Mouse (Mus musculus) bone marrow, adult 2 months (tissue): Measurements from ENCODE around the gene Gm9837. TPM values are rescaled to one million over a fixed set of nuclear protein-coding genes. Genes with fewer than 3 reads are reported as not detected.
A peak's percentile ranks its signal among the peaks of the same experiment; 100 is the strongest.

Experiments used
- H3K27ac ChIP-seq: fragments of 200-500 bp; 2 replicates; pipeline ENCODE4 v1.5.1; 2012; ENCODE audit warnings: low read depth, mild to moderate bottlenecking, control low read depth, inconsistent platforms, low read length; ENCODE audit not compliant: control insufficient read depth, poor library complexity, insufficient read depth
- H3K4me1 ChIP-seq: fragments of 200-500 bp; 2 replicates; pipeline ENCODE4 v1.6.1; 2011; ENCODE audit warnings: low read length; ENCODE audit not compliant: control insufficient read depth, insufficient read depth
- H3K4me3 ChIP-seq: fragments of 200-500 bp; replicated peaks from 2 replicates; pipeline ENCODE3; 2011; ENCODE audit warnings: mild to moderate bottlenecking, low read depth, low read length, control low read depth; ENCODE audit not compliant: control insufficient read depth
- CTCF ChIP-seq: fragments of 200-500 bp; IDR thresholded peaks from 2 replicates; pipeline ENCODE4 v1.5.1; 2011; ENCODE audit warnings: low read length, control low read depth; ENCODE audit not compliant: control insufficient read depth, insufficient read depth
- POLR2A ChIP-seq: fragments of 200-500 bp; IDR thresholded peaks from 2 replicates; pipeline ENCODE4 v1.6.1; 2011; ENCODE audit warnings: low read depth, mild to moderate bottlenecking, control low read depth, low read length, borderline replicate concordance; ENCODE audit not compliant: control insufficient read depth
- WGBS: fragments of 180-500 bp; shearing (Covaris S2); methylation state at CpG from one replicate; pipeline ENCODE4 v1.1.7; 2018; 5-methylcytosine and 5-hydroxymethylcytosine counted together
- polyA plus RNA-seq: library from polyadenylated mRNA; stranded (reverse); fragments of >200 nt; gene quantifications from 2 replicates; pipeline ENCODE4 v1.2.4, GENCODE M21; 2011; ENCODE audit warnings: low replicate concordance; ENCODE audit not compliant: missing spikeins, insufficient read depth, insufficient read length

Gm9837 gene
- polyA plus RNA-seq, 1 experiment: not detected

GRCm38 (mm10) chr11:53441921-53442320, 28.4 kb downstream of the Gm9837 start:
- 5% methylated on average over 12 of the region's 12 CpGs for WGBS
- H3K27ac ChIP-seq: no peak overlapping the region
- TF ChIP-seq CTCF (no peak), POLR2A (no peak)
- H3K4me3 ChIP-seq: no peak overlapping the region
- no peaks in the 10 kb centered on the region; the same call in 1 of the 2 replicates for H3K4me1 ChIP-seq

- WGBS: 63% methylated on average over 6 of the region's 6 CpGs
- TF ChIP-seq CTCF (no peak), POLR2A (no peak)
- H3K4me1 ChIP-seq: peaks cover 1% of the 10 kb centered on the region; the same call in 1 of the 2 replicates
- H3K27ac ChIP-seq: no peak overlapping the region
- no peak overlapping the region for H3K4me3 ChIP-seq
These were observed 33.9 kb downstream of the Gm9837 start for GRCm38 (mm10) chr11:53436338-53436737.

GRCm38 (mm10) chr11:53435504-53435903, 34.8 kb downstream of the Gm9837 start:
- Histone ChIP-seq H3K4me3 (no peak overlapping the region), H3K4me1 (peaks cover 2% of the 10 kb centered on the region; the same call in 1 of the 2 replicates), H3K27ac (no peak overlapping the region)
- TF ChIP-seq POLR2A: no peak
- TF ChIP-seq CTCF: no peak
- WGBS: 71% methylated on average over 8 of the region's 8 CpGs

GRCm38 (mm10) chr11:53433057-53433456, 37.2 kb downstream of the Gm9837 start:
- H3K4me3 ChIP-seq: no peak overlapping the region
- H3K4me1 ChIP-seq: peaks cover 4% of the 10 kb centered on the region
- WGBS: 27% methylated on average over 6 of the region's 6 CpGs
- no peak overlapping the region for H3K27ac ChIP-seq
- TF ChIP-seq POLR2A (no peak), CTCF (no peak)

- 13% methylated on average over 9 of the region's 9 CpGs for WGBS
- Histone ChIP-seq H3K4me3 (peak overlapping the region; percentile 98), H3K4me1 (peaks cover 4% of the 10 kb centered on the region), H3K27ac (peak overlapping the region; percentile 85)
- TF ChIP-seq CTCF (no peak), POLR2A (no peak)
These were observed 38.8 kb downstream of the Gm9837 start for GRCm38 (mm10) chr11:53431347-53432056.

GRCm38 (mm10) chr11:53430670-53431346, 39.5 kb downstream of the Gm9837 start, which contains the start of the genes Uqcrq and Gdf9:
Gene Uqcrq, minus strand, starts transcription at chr11:53430831.
Gene Gdf9, plus strand, starts transcription at chr11:53431023.
- H3K27ac ChIP-seq: peak within 1 kb of the TSS; percentile 85
- under 1% methylated on average over 44 of the region's 44 CpGs for WGBS
- H3K4me3 ChIP-seq: peak within 1 kb of the TSS; percentile 98
- TF ChIP-seq CTCF (no peak), POLR2A (peak; percentile 76; the same call in 1 of the 2 replicates)
- peaks cover 4% of the 10 kb centered on the region for H3K4me1 ChIP-seq

GRCm38 (mm10) chr11:53430300-53430669, 40.0 kb downstream of the Gm9837 start:
- TF ChIP-seq CTCF (no peak), POLR2A (no peak)
- Histone ChIP-seq H3K4me1 (peaks cover 4% of the 10 kb centered on the region), H3K4me3 (peak overlapping the region; percentile 98), H3K27ac (peak overlapping the region; percentile 85)
- WGBS: under 1% methylated on average over 34 of the region's 34 CpGs

- H3K4me3 ChIP-seq: no peak overlapping the region
- peaks cover 4% of the 10 kb centered on the region for H3K4me1 ChIP-seq
- TF ChIP-seq POLR2A (no peak), CTCF (no peak)
- H3K27ac ChIP-seq: no peak overlapping the region
These were observed 41.1 kb downstream of the Gm9837 start for GRCm38 (mm10) chr11:53429182-53429581.
